Mouse (Mus musculus) hindbrain, postnatal 0 days (tissue): ENCODE measurements around the gene Gm28230. TPM values are rescaled to one million over a fixed set of nuclear protein-coding genes. Genes with fewer than 3 reads are reported as not detected.

Experiments
- ATAC-seq: fragments of 200-750 bp; cut with Nextera tagmentation; 2 replicates; pipeline ENCODE4 v1.8.0; 2017; ENCODE audit warnings: mild to moderate bottlenecking, moderate TSS enrichment, moderate library complexity
- DNase-seq: peaks from one replicate; pipeline ENCODE4 v3.0.0-alpha.2; 2015; ENCODE audit warnings: low spot score
- H3K27ac ChIP-seq: fragments of 300-500 bp; sonication (generic); 2 replicates; pipeline ENCODE4 v1.5.1; 2014; ENCODE audit warnings: mild to moderate bottlenecking
- H3K27me3 ChIP-seq: fragments of 300-500 bp; sonication (generic); 2 replicates; pipeline ENCODE4 v1.6.1; 2014; ENCODE audit warnings: low read length, mixed read lengths; ENCODE audit not compliant: insufficient read depth
- H3K36me3 ChIP-seq: fragments of 300-500 bp; sonication (generic); 2 replicates; pipeline ENCODE4 v1.6.1; 2014; ENCODE audit warnings: low read length, mixed read lengths; ENCODE audit not compliant: insufficient read depth
- H3K4me1 ChIP-seq: fragments of 300-500 bp; sonication (generic); 2 replicates; pipeline ENCODE4 v1.6.1; 2014; ENCODE audit warnings: antibody characterized with exemption, low read length, mixed read lengths; ENCODE audit not compliant: insufficient read depth
- H3K4me2 ChIP-seq: fragments of 300-500 bp; sonication (generic); 2 replicates; pipeline ENCODE4 v1.6.1; 2014; ENCODE audit warnings: low read depth, mild to moderate bottlenecking, low read length, moderate library complexity, mixed read lengths
- H3K4me3 ChIP-seq: fragments of 300-500 bp; sonication (generic); 2 replicates; pipeline ENCODE4 v1.5.1; 2014; ENCODE audit warnings: low read length
- H3K9ac ChIP-seq: fragments of 300-500 bp; sonication (generic); replicated peaks from 2 replicates; pipeline ENCODE4 v1.6.1; 2014; ENCODE audit warnings: mild to moderate bottlenecking, low read length, moderate library complexity, mixed read lengths
- H3K9me3 ChIP-seq: fragments of 300-500 bp; sonication (generic); 2 replicates; pipeline ENCODE4 v1.6.1; 2016; ENCODE audit warnings: low read length, mixed read lengths
- CTCF ChIP-seq: IDR thresholded peaks from 2 replicates; pipeline ENCODE4 v1.5.1; 2016; ENCODE audit warnings: antibody characterized with exemption, control low read depth, low read depth
- WGBS: fragments of 180-500 bp; shearing (Covaris S2); extraction: QIAGEN DNeasy Blood & Tissue Kit; methylation state at CpG from one replicate; pipeline ENCODE4 v1.1.7; 2014; 5-methylcytosine and 5-hydroxymethylcytosine counted together
- polyA plus RNA-seq: library from polyadenylated mRNA; unstranded; fragments of >200 nt; fragmentation: Nextera tagmentation; extraction: Ambion mirVana; gene quantifications from 2 replicates; pipeline ENCODE4 v1.2.1, GENCODE M21; 2015
- total RNA-seq: library from RNA; depleted of rRNA; stranded (reverse); fragments of >200 nt; gene quantifications from 2 replicates; pipeline ENCODE4 v1.2.3, GENCODE M21; 2014

The Gm28230 gene
- total and polyA plus RNA-seq, 2 experiments from 2014 or later = 0.70 to 3.5 TPM

- TF ChIP-seq CTCF = peak; percentile 35; the same call in 1 of the 2 replicates
- peak; percentile 68 for DNase-seq
- Histone ChIP-seq H3K9ac (no peak within 1 kb of the TSS), H3K27me3 (peaks cover 90% of the 10 kb centered on the region), H3K4me3 (no peak within 1 kb of the TSS), H3K9me3 (peaks cover 3% of the 10 kb centered on the region; the same call in 1 of the 2 replicates), H3K4me2 (no peak within 1 kb of the TSS), H3K27ac (no peak within 1 kb of the TSS), H3K36me3 (no peaks in the 10 kb centered on the region), H3K4me1 (no peaks in the 10 kb centered on the region)
- under 1% methylated on average over 56 of the region's 56 CpGs for WGBS
- ATAC-seq = peak; percentile 61; the same call in 1 of the 2 replicates
Measured at GRCm38 (mm10) chr2:74691022-74691951, 35.2 kb upstream of the Gm28230 start, which contains the start of gene Hoxd10. Gene Hoxd10 (plus strand): TSS chr2:74691924.

GRCm38 (mm10) chr2:74691995-74692807, 34.3 kb upstream of the Gm28230 start:
- Histone ChIP-seq H3K4me3 (no peak overlapping the region), H3K4me2 (no peak overlapping the region), H3K9ac (no peak overlapping the region), H3K27ac (no peak overlapping the region), H3K36me3 (no peaks in the 10 kb centered on the region), H3K9me3 (peaks cover 3% of the 10 kb centered on the region; the same call in 1 of the 2 replicates), H3K4me1 (no peaks in the 10 kb centered on the region), H3K27me3 (peaks cover 91% of the 10 kb centered on the region)
- 3% methylated on average over 35 of the region's 35 CpGs for WGBS
- TF ChIP-seq CTCF = no peak
- DNase-seq = no peak
- ATAC-seq = no peak

GRCm38 (mm10) chr2:74692808-74693431, 33.6 kb upstream of the Gm28230 start:
- WGBS = 1% methylated on average over 20 of the region's 20 CpGs

GRCm38 (mm10) chr2:74693432-74693827, 33.1 kb upstream of the Gm28230 start:
- H3K4me2 ChIP-seq = no peak overlapping the region

More at GRCm38 (mm10) chr2:74692808-74693431, 33.6 kb upstream of the Gm28230 start:
- Histone ChIP-seq H3K9ac (no peak overlapping the region), H3K4me3 (no peak overlapping the region), H3K36me3 (no peaks in the 10 kb centered on the region), H3K9me3 (0 out of 2 replicates have a peak, but pooled peaks cover 3% of the 10 kb centered on the region), H3K4me1 (no peaks in the 10 kb centered on the region), H3K27ac (no peak overlapping the region), H3K27me3 (peaks cover 91% of the 10 kb centered on the region), H3K4me2 (no peak overlapping the region)
- no peak for TF ChIP-seq CTCF
- ATAC-seq (no peak), DNase-seq (no peak)

GRCm38 (mm10) chr2:74694066-74694465, 32.5 kb upstream of the Gm28230 start:
- ATAC-seq (no peak), DNase-seq (no peak)
- 0 out of 2 replicates have a peak, but pooled peaks cover 3% of the 10 kb centered on the region for H3K9me3 ChIP-seq
- no peak overlapping the region for H3K4me3 ChIP-seq
- H3K4me2 ChIP-seq = no peak overlapping the region
- H3K27ac ChIP-seq = no peak overlapping the region
- H3K27me3 ChIP-seq = peaks cover 87% of the 10 kb centered on the region
- no peaks in the 10 kb centered on the region for H3K36me3 ChIP-seq
- TF ChIP-seq CTCF = peak; percentile 36
- H3K9ac ChIP-seq = no peak overlapping the region
- no peaks in the 10 kb centered on the region for H3K4me1 ChIP-seq
- 2% methylated on average over 16 of the region's 16 CpGs for WGBS

More at GRCm38 (mm10) chr2:74693432-74693827, 33.1 kb upstream of the Gm28230 start:
- H3K27ac ChIP-seq = no peak overlapping the region
- no peak for DNase-seq
- no peak for TF ChIP-seq CTCF
- 3% methylated on average over 4 of the region's 4 CpGs for WGBS
- H3K9me3 ChIP-seq = 0 out of 2 replicates have a peak, but pooled peaks cover 3% of the 10 kb centered on the region
- no peak overlapping the region for H3K4me3 ChIP-seq
- no peaks in the 10 kb centered on the region for H3K4me1 ChIP-seq
- peaks cover 89% of the 10 kb centered on the region for H3K27me3 ChIP-seq
- H3K36me3 ChIP-seq = no peaks in the 10 kb centered on the region
- ATAC-seq = no peak
- H3K9ac ChIP-seq = no peak overlapping the region

- no peak overlapping the region for H3K27ac ChIP-seq
- DNase-seq (no peak), ATAC-seq (no peak)
- 0 out of 2 replicates have a peak, but pooled peaks cover 3% of the 10 kb centered on the region for H3K9me3 ChIP-seq
- H3K4me2 ChIP-seq = no peak overlapping the region
- H3K4me1 ChIP-seq = no peaks in the 10 kb centered on the region
- no peaks in the 10 kb centered on the region for H3K36me3 ChIP-seq
- WGBS = 4% methylated on average over 1 of the region's 1 CpGs
- H3K4me3 ChIP-seq = no peak overlapping the region
- no peak for TF ChIP-seq CTCF
- no peak overlapping the region for H3K9ac ChIP-seq
- peaks cover 90% of the 10 kb centered on the region for H3K27me3 ChIP-seq
Measured at GRCm38 (mm10) chr2:74695383-74695782, 31.1 kb upstream of the Gm28230 start.
